Mouse (Mus musculus): Measurements from ENCODE around the gene Cdhr2. TPM values are rescaled to one million over a fixed set of nuclear protein-coding genes. Genes with fewer than 3 reads are reported as not detected.

Gene Cdhr2
- polyA plus RNA-seq, 1 experiment = 0.23 TPM

GRCm38 (mm10) chr13:54754169-54755080 lies 53.2 kb downstream of the Cdhr2 start:
- Histone ChIP-seq H3K27ac (ENCODE audit: insufficient read depth, low read length) (no peak overlapping the region; the same call in 1 of the 2 replicates), H3K4me3 (replicated peaks; ENCODE audit: insufficient read depth, low read depth, low read length) (no peak overlapping the region), H3K27me3 (ENCODE audit: control insufficient read depth, insufficient read depth, low read length) (no peaks in the 10 kb centered on the region), H3K4me1 (ENCODE audit: control insufficient read depth, insufficient read depth, low read length) (peaks cover 53% of the 10 kb centered on the region)
- peak; percentile 47 to 65 for DNase-seq
- TF ChIP-seq CTCF (IDR thresholded peaks at IDR 0.05; ENCODE audit: borderline replicate concordance, insufficient read depth, low read depth, low read length) (no peak), POLR2A (IDR thresholded peaks at IDR 0.05; ENCODE audit: borderline replicate concordance, insufficient read depth, low read length) (no peak)
- 16% methylated on average over 12 of the region's 12 CpGs for WGBS

GRCm38 (mm10) chr13:54755201-54755830 lies 54.1 kb downstream of the Cdhr2 start:
- 11% methylated on average over 9 of the region's 9 CpGs for WGBS
- Histone ChIP-seq H3K27me3 (ENCODE audit: control insufficient read depth, insufficient read depth, low read length) (no peaks in the 10 kb centered on the region), H3K27ac (ENCODE audit: insufficient read depth, low read length) (peak overlapping the region; percentile 67), H3K4me1 (ENCODE audit: control insufficient read depth, insufficient read depth, low read length) (peaks cover 62% of the 10 kb centered on the region), H3K4me3 (replicated peaks; ENCODE audit: insufficient read depth, low read depth, low read length) (no peak overlapping the region)
- peak in 1 of 2 experiments; percentile 58 for DNase-seq
- TF ChIP-seq CTCF (IDR thresholded peaks at IDR 0.05; ENCODE audit: borderline replicate concordance, insufficient read depth, low read depth, low read length) (no peak), POLR2A (IDR thresholded peaks at IDR 0.05; ENCODE audit: borderline replicate concordance, insufficient read depth, low read length) (no peak)

GRCm38 (mm10) chr13:54756156-54756712 lies 55.0 kb downstream of the Cdhr2 start:
- DNase-seq = peak in 1 of 2 experiments; percentile 31
- TF ChIP-seq POLR2A (IDR thresholded peaks at IDR 0.05; ENCODE audit: borderline replicate concordance, insufficient read depth, low read length) = no peak
- TF ChIP-seq CTCF (IDR thresholded peaks at IDR 0.05; ENCODE audit: borderline replicate concordance, insufficient read depth, low read depth, low read length) = no peak
- Histone ChIP-seq H3K27me3 (ENCODE audit: control insufficient read depth, insufficient read depth, low read length) (no peaks in the 10 kb centered on the region), H3K27ac (ENCODE audit: insufficient read depth, low read length) (peak overlapping the region; percentile 25; the same call in 1 of the 2 replicates), H3K4me1 (ENCODE audit: control insufficient read depth, insufficient read depth, low read length) (peaks cover 69% of the 10 kb centered on the region), H3K4me3 (replicated peaks; ENCODE audit: insufficient read depth, low read depth, low read length) (no peak overlapping the region)
- 74% methylated on average over 8 of the region's 8 CpGs for WGBS

- Histone ChIP-seq H3K27me3 (ENCODE audit: control insufficient read depth, insufficient read depth, low read length) (no peaks in the 10 kb centered on the region), H3K4me1 (ENCODE audit: control insufficient read depth, insufficient read depth, low read length) (peaks cover 59% of the 10 kb centered on the region), H3K4me3 (replicated peaks; ENCODE audit: insufficient read depth, low read depth, low read length) (peak overlapping the region; percentile 56), H3K27ac (ENCODE audit: insufficient read depth, low read length) (peak overlapping the region; percentile 87)
- 3% methylated on average over 10 of the region's 10 CpGs for WGBS
- no peak for TF ChIP-seq POLR2A (IDR thresholded peaks at IDR 0.05; ENCODE audit: borderline replicate concordance, insufficient read depth, low read length)
- DNase-seq = peak; percentile 80 to 91
These were observed 56.0 kb downstream of the Cdhr2 start for GRCm38 (mm10) chr13:54757093-54757830.

- Histone ChIP-seq H3K27ac (ENCODE audit: insufficient read depth, low read length) (peak overlapping the region; percentile 87), H3K4me3 (replicated peaks; ENCODE audit: insufficient read depth, low read depth, low read length) (peak overlapping the region; percentile 56), H3K4me1 (ENCODE audit: control insufficient read depth, insufficient read depth, low read length) (peaks cover 51% of the 10 kb centered on the region), H3K27me3 (ENCODE audit: control insufficient read depth, insufficient read depth, low read length) (no peaks in the 10 kb centered on the region)
- TF ChIP-seq CTCF (IDR thresholded peaks at IDR 0.05; ENCODE audit: borderline replicate concordance, insufficient read depth, low read depth, low read length) = peak; percentile 95
- TF ChIP-seq POLR2A (IDR thresholded peaks at IDR 0.05; ENCODE audit: borderline replicate concordance, insufficient read depth, low read length) = peak; percentile 63
- WGBS = under 1% methylated on average over 43 of the region's 43 CpGs
- peak; percentile 96 to 98 for DNase-seq
These were observed 56.9 kb downstream of the Cdhr2 start for GRCm38 (mm10) chr13:54758045-54758755.

- H3K4me3 ChIP-seq (replicated peaks; ENCODE audit: insufficient read depth, low read depth, low read length) = peak overlapping the region; percentile 56
- peak overlapping the region; percentile 81 for H3K27ac ChIP-seq (ENCODE audit: insufficient read depth, low read length)
- TF ChIP-seq POLR2A (IDR thresholded peaks at IDR 0.05; ENCODE audit: borderline replicate concordance, insufficient read depth, low read length) = no peak
- under 1% methylated on average over 29 of the region's 29 CpGs for WGBS
- no peaks in the 10 kb centered on the region for H3K27me3 ChIP-seq (ENCODE audit: control insufficient read depth, insufficient read depth, low read length)
- peak; percentile 56 to 62 for DNase-seq
- H3K4me1 ChIP-seq (ENCODE audit: control insufficient read depth, insufficient read depth, low read length) = peaks cover 46% of the 10 kb centered on the region
These were observed 57.7 kb downstream of the Cdhr2 start for GRCm38 (mm10) chr13:54758756-54759470.

Data from cerebellum, adult 2 months (tissue).